Mouse (Mus musculus) intestine, embryonic 16.5 days (tissue): Measurements from ENCODE around the gene Magix. TPM values are rescaled to one million over a fixed set of nuclear protein-coding genes. Genes with fewer than 3 reads are reported as not detected.

Experiments
- ATAC-seq: fragments of 200-750 bp; cut with Nextera tagmentation; 2 replicates; pipeline ENCODE4 v1.8.0; 2017; ENCODE audit warnings: moderate TSS enrichment, moderate library complexity
- H3K27ac ChIP-seq: fragments of 300-500 bp; sonication (generic); 2 replicates; pipeline ENCODE4 v1.5.1; 2014; ENCODE audit warnings: mild to moderate bottlenecking, low read length
- H3K27me3 ChIP-seq: fragments of 300-500 bp; sonication (generic); replicated peaks from 2 replicates; pipeline ENCODE4 v1.6.1; 2014; ENCODE audit warnings: low read length, control low read depth, mixed read lengths; ENCODE audit not compliant: control insufficient read depth, insufficient read depth
- H3K36me3 ChIP-seq: fragments of 300-500 bp; sonication (generic); 2 replicates; pipeline ENCODE4 v1.6.1; 2014; ENCODE audit warnings: low read length, control low read depth; ENCODE audit not compliant: control insufficient read depth, insufficient read depth
- H3K4me1 ChIP-seq: fragments of 300-500 bp; sonication (generic); 2 replicates; pipeline ENCODE4 v1.6.1; 2014; ENCODE audit warnings: low read length, control low read depth, mixed read lengths; ENCODE audit not compliant: control insufficient read depth, insufficient read depth
- H3K4me2 ChIP-seq: fragments of 300-500 bp; sonication (generic); 2 replicates; pipeline ENCODE4 v1.6.1; 2014; ENCODE audit warnings: low read depth, low read length, control low read depth
- H3K4me3 ChIP-seq: fragments of 300-500 bp; sonication (generic); 2 replicates; pipeline ENCODE4 v1.5.1; 2014; ENCODE audit warnings: mild to moderate bottlenecking, low read length
- H3K9ac ChIP-seq: fragments of 300-500 bp; sonication (generic); 2 replicates; pipeline ENCODE4 v1.6.1; 2014; ENCODE audit warnings: low read depth, low read length
- H3K9me3 ChIP-seq: fragments of 300-500 bp; sonication (generic); 2 replicates; pipeline ENCODE4 v1.6.1; 2016; ENCODE audit warnings: low read length, control low read depth; ENCODE audit not compliant: control insufficient read depth
- WGBS: fragments of 180-500 bp; shearing (Covaris S2); extraction: QIAGEN DNeasy Blood & Tissue Kit; methylation state at CpG from one replicate; pipeline ENCODE4 v1.1.7; 2014; 5-methylcytosine and 5-hydroxymethylcytosine counted together
- polyA plus RNA-seq: library from polyadenylated mRNA; unstranded; fragments of >200 nt; fragmentation: Nextera tagmentation; extraction: Ambion mirVana; gene quantifications from 2 replicates; pipeline ENCODE4 v1.2.1, GENCODE M21; 2015

Gene Magix
- polyA plus RNA-seq, 1 experiment from 2014 or later = 0.71 TPM

DNA sequence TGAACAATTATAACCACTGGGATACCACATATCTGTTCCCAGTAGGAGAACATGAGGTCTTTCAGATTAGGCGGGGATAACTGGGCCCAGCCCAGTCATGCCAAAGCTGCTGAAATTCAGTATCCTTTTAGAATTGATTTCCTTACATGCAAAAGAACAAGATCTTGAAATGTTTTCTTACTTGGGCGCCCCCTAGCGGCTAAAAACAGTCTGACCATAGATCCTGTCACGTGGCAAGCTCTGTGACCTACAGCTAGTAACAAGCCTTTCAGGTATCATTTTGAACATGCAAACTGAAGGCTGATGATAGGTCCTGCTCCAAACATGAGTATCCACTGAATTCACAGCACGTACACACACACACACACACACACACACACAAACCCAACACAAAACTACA is 35.7 kb downstream of the Magix start:
- 15% methylated on average over 5 of the region's 5 CpGs for WGBS
- Histone ChIP-seq H3K27ac (no peak overlapping the region), H3K4me1 (no peaks in the 10 kb centered on the region), H3K9ac (no peak overlapping the region), H3K9me3 (no peaks in the 10 kb centered on the region), H3K4me3 (no peak overlapping the region), H3K27me3 (no peaks in the 10 kb centered on the region), H3K36me3 (no peaks in the 10 kb centered on the region), H3K4me2 (no peak overlapping the region)
- no peak for ATAC-seq

DNA sequence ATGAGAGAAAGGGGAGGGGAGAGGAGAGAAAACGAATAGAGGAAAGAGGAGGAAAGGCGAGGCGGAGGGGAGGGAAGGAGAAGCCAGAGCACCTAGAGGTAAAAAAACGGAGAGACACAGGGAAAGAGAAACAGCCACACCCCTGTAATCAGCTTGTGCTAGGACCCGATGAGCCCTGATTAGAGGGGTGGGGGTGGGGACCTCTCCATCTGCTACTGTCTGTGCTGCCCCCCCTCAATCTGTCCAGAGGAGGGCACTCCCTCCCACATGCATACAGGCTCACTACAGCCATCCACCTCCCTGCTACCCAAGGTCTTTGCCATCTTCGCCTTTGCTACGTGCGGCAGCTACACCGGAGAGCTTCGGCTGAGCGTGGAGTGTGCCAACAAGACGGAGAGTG is 40.3 kb downstream of the Magix start:
- ATAC-seq = no peak
- no peak overlapping the region for H3K9ac ChIP-seq
- no peak overlapping the region for H3K4me3 ChIP-seq
- no peaks in the 10 kb centered on the region for H3K4me1 ChIP-seq
- no peak overlapping the region for H3K4me2 ChIP-seq
- H3K27me3 ChIP-seq = no peaks in the 10 kb centered on the region; the same call in 1 of the 2 replicates
- no peaks in the 10 kb centered on the region for H3K36me3 ChIP-seq
- no peaks in the 10 kb centered on the region for H3K9me3 ChIP-seq
- WGBS = 35% methylated on average over 12 of the region's 12 CpGs
- no peak overlapping the region for H3K27ac ChIP-seq

DNA sequence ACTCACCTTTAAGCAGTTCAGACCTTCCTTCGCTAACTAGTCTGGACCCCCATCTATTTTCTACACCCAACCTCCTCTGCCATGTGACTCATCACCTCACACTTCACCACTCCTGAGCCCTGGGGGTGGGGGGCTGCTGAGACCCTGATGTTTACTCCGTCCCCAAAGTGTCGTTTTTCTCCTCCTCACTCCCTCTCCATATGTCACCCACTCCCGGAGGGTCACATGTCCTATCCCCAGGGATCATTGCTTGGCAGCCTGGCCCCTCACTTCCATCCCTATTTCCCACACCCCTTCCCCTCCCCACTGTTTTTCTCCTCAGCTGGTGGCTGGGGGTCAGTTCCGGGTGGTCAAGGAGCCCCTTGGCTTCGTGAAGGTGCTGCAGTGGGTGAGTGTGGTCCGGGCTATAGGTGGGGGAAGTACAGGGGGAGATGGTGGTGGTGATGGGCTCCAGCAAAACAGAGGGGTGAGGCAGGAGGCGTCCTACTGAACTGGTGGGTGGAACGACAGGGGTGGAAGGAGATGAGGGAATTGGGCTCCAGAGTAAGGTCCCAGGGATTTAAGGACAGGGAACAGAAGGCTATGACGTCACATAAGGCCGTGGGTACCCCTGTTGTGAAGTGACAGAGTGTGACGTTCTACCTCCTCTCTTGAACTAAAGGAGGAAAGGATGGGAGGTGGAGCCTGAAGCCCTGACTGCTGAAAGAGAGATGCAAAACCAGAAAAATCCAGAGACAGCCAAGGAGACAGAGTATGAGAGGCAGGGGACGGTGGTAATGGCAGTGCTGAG is 41.3 kb downstream of the Magix start:
- H3K36me3 ChIP-seq = no peaks in the 10 kb centered on the region
- no peak overlapping the region for H3K27ac ChIP-seq
- H3K4me2 ChIP-seq = no peak overlapping the region
- H3K4me1 ChIP-seq = no peaks in the 10 kb centered on the region
- no peak overlapping the region for H3K4me3 ChIP-seq
- no peak overlapping the region for H3K9ac ChIP-seq
- whole genome bisulfite sequencing = 24% methylated on average over 13 of the region's 13 CpGs
- H3K9me3 ChIP-seq = no peaks in the 10 kb centered on the region
- H3K27me3 ChIP-seq = no peaks in the 10 kb centered on the region; the same call in 1 of the 2 replicates
- no peak for ATAC-seq

DNA sequence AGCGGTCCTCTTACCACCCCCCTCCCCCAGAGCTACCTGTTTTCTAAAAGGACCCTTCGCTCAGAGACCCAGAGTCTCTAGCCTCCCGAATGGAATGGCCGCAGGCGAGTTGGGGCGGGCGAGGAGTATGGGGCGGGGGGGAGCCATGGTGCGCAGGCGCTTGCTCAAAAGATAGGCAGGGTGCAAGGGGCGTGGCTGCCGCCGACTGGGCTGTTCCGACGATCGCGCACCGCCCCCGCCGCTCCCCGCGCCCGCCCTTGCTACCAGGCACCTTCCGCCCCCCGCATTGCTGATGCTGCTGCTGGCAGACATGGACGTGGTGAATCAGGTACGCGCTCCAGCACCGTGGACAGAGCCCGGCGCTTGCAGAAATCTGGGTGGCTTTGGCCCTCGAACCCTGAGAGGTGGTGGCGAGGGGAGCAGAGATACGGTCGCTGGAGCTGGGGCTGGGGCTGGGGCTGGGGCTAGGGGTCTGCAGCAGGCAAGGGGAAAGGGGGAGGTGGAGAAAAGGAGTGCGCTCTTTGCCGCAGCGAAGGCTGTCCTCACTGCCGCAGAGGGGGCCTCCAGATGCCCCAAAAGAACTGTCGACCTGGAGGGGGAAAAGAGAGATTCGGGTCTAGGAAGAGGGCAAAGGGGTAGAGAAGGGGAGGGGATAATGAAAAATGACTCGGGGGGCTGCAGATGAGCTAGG is 42.5 kb downstream of the Magix start, which contains the start of gene Syp:
Gene Syp (plus strand): TSS at position 71 of the 691 bp plus-strand sequence.
- Histone ChIP-seq H3K27me3 (no peaks in the 10 kb centered on the region; the same call in 1 of the 2 replicates), H3K27ac (no peak within 1 kb of the TSS), H3K9me3 (no peaks in the 10 kb centered on the region), H3K36me3 (no peaks in the 10 kb centered on the region), H3K4me3 (peak within 1 kb of the TSS; percentile 37), H3K4me1 (no peaks in the 10 kb centered on the region), H3K9ac (no peak within 1 kb of the TSS), H3K4me2 (peak within 1 kb of the TSS; percentile 44)
- peak; percentile 90 for ATAC-seq
- 16% methylated on average over 42 of the region's 42 CpGs for WGBS

DNA sequence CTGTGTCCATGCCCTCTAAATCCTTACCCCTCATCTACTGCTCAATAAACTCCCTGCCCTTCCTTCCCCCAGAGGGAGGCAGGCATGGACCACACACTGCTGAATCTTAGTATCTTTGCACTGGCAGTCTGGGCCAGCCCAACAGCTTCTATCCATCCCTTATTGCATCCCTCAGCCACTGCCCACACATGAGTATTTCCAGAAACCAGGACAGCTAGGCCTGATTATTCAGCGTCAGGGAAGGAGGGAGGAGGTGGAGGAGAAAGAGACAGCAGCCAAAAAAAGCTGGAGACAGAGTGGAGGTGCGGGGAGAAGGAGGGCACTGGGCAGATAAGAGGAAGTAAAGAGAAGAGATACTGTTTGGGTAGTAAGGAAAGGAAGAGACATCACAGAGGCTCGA is 46.0 kb downstream of the Magix start:
- 66% methylated on average over 3 of the region's 3 CpGs for WGBS
- Histone ChIP-seq H3K4me1 (no peaks in the 10 kb centered on the region), H3K36me3 (no peaks in the 10 kb centered on the region), H3K27me3 (no peaks in the 10 kb centered on the region; the same call in 1 of the 2 replicates), H3K4me3 (no peak overlapping the region), H3K4me2 (no peak overlapping the region), H3K9me3 (no peaks in the 10 kb centered on the region), H3K9ac (no peak overlapping the region), H3K27ac (no peak overlapping the region)
- no peak for ATAC-seq

DNA sequence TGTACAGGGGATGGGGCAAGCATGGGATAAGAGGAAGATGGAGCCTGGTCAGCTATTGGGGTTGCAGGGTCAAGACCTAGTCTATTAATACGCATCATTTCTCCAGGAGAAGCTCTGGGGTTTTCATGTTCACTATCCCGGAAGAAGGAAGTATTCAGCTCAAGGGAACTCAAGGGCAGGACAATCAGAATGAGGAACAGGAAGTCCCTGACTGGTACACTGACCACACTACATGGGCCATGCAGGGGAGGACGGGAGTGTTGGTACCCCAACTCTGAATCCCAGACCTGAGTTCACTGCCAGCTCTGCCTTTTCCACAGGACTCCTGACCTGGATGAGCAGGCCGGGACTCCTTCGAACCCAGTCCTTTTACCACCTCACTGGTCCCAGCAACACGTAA is 48.5 kb downstream of the Magix start:
- no peak for ATAC-seq
- no peaks in the 10 kb centered on the region for H3K36me3 ChIP-seq
- no peak overlapping the region for H3K27ac ChIP-seq
- H3K4me1 ChIP-seq = no peaks in the 10 kb centered on the region
- 88% methylated on average over 6 of the region's 6 CpGs for WGBS
- no peaks in the 10 kb centered on the region for H3K27me3 ChIP-seq
- no peaks in the 10 kb centered on the region for H3K9me3 ChIP-seq
- no peak overlapping the region for H3K9ac ChIP-seq
- H3K4me2 ChIP-seq = no peak overlapping the region
- H3K4me3 ChIP-seq = no peak overlapping the region

Other genes with a start within 250 kb of the Magix start
- gene Foxp3, start 107.6 kb downstream of the Magix start, polyA plus RNA-seq = 0.23 TPM in 1 of 2 replicates, not detected in the other
- 0.76 and 1.3 TPM in 2 replicates for gene Ppp1r3f, start 107.0 kb downstream of the Magix start, polyA plus RNA-seq
- 36.1 and 38.4 TPM in 2 replicates for gene Ccdc22, start 75.7 kb downstream of the Magix start, polyA plus RNA-seq
- 0.02 TPM in 1 of 2 replicates, not detected in the other for gene Cacna1f, start 74.2 kb downstream of the Magix start, polyA plus RNA-seq
- gene Syp, start 42.8 kb downstream of the Magix start, polyA plus RNA-seq = 6.0 and 6.2 TPM in 2 replicates
- 7.6 TPM in 2 replicates for gene Prickle3, start 24.0 kb downstream of the Magix start, polyA plus RNA-seq
- 187 and 205 TPM in 2 replicates for gene Plp2, start 9.9 kb downstream of the Magix start, polyA plus RNA-seq
- 28.0 and 29.5 TPM in 2 replicates for gene Gpkow, start 15.9 kb upstream of the Magix start, polyA plus RNA-seq
- gene Wdr45, start 33.1 kb upstream of the Magix start, polyA plus RNA-seq = 25.8 and 26.6 TPM in 2 replicates
- 0.37 TPM in 1 of 2 replicates, not detected in the other for gene Gm45208, start 41.0 kb upstream of the Magix start, polyA plus RNA-seq
- 59.7 and 60.8 TPM in 2 replicates for gene Praf2, start 47.2 kb upstream of the Magix start, polyA plus RNA-seq
- gene Ccdc120, start 69.7 kb upstream of the Magix start, polyA plus RNA-seq = 9.2 and 12.0 TPM in 2 replicates
- gene Tfe3, start 81.3 kb upstream of the Magix start, polyA plus RNA-seq = 19.2 and 21.2 TPM in 2 replicates
- gene Gripap1, start 108.5 kb upstream of the Magix start, polyA plus RNA-seq = 36.6 and 37.5 TPM in 2 replicates
- gene Kcnd1, start 141.0 kb upstream of the Magix start, polyA plus RNA-seq = 1.2 and 1.3 TPM in 2 replicates
- 25.9 and 27.7 TPM in 2 replicates for gene Otud5, start 160.1 kb upstream of the Magix start, polyA plus RNA-seq
- gene Pim2, start 197.0 kb upstream of the Magix start, polyA plus RNA-seq = 13.6 and 15.3 TPM in 2 replicates
- gene Slc35a2, start 202.8 kb upstream of the Magix start, polyA plus RNA-seq = 46.5 and 50.8 TPM in 2 replicates
- gene Pqbp1, start 218.0 kb upstream of the Magix start, polyA plus RNA-seq = 95.3 and 101 TPM in 2 replicates
- 132 and 141 TPM in 2 replicates for gene Timm17b, start 218.1 kb upstream of the Magix start, polyA plus RNA-seq
- gene Gm10491, start 226.6 kb upstream of the Magix start, polyA plus RNA-seq = not detected in 2 replicates
- not detected in 2 replicates for gene Gm10490, start 228.3 kb upstream of the Magix start, polyA plus RNA-seq
- 10.6 and 10.7 TPM in 2 replicates for gene Pcsk1n, start 238.6 kb upstream of the Magix start, polyA plus RNA-seq
- not detected in 2 replicates for gene Eras, start 247.4 kb upstream of the Magix start, polyA plus RNA-seq